Mouse (Mus musculus) thymus, postnatal 25 days (tissue): ENCODE data around the gene Frmd8.

Source experiments
- DNase-seq: peaks from one replicate; pipeline ENCODE4 v3.0.0; 2022

The Frmd8 gene

GRCm38 (mm10) chr19:5803881-5804279, 71.2 kb downstream of the Frmd8 start:
- DNase-seq: no peak

DNA sequence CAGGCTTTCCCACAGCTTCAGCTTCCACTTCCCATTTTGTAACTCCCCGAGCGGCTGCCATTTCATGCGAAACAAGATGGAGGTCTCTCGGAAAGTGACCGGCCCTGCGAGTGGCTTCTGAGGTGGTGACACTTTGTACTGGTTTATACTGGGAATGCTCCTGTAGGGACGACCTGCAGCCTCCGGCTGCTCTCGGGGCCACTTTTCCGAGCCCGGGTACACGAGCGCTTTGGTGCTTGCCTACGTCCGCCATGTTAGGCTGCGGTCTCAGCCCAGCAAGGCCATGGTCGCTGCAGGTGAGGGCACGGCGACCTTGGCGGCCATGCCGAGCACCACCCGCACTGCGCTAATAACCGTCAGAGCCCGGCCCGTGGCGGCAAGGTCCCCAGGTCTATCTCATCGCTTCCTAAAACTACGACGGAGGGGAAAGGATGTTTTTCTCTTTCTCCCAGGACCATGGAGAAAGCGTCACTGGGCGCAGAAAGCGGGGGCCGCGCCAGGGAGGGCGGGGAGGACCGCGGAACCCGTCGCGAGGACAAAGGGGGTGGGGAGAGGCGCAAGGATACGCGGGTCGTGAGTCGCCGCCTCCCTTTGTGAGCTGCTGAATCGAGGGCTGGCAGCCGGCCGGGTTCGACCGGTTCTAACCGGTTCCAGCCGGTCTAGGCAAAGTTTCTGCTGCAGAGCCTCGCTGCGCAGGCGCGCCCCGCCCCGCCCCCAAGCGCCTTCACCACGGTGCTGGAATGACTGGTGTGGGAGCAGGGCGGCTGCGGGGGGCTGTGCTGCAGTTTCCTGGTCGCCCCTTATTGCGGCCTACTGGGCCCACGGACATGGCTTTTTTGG, 71.8 kb downstream of the Frmd8 start:
- DNase-seq: peak; percentile 100

- no peak for DNase-seq
Measured at GRCm38 (mm10) chr19:5802787-5803040, 72.4 kb downstream of the Frmd8 start.

DNA sequence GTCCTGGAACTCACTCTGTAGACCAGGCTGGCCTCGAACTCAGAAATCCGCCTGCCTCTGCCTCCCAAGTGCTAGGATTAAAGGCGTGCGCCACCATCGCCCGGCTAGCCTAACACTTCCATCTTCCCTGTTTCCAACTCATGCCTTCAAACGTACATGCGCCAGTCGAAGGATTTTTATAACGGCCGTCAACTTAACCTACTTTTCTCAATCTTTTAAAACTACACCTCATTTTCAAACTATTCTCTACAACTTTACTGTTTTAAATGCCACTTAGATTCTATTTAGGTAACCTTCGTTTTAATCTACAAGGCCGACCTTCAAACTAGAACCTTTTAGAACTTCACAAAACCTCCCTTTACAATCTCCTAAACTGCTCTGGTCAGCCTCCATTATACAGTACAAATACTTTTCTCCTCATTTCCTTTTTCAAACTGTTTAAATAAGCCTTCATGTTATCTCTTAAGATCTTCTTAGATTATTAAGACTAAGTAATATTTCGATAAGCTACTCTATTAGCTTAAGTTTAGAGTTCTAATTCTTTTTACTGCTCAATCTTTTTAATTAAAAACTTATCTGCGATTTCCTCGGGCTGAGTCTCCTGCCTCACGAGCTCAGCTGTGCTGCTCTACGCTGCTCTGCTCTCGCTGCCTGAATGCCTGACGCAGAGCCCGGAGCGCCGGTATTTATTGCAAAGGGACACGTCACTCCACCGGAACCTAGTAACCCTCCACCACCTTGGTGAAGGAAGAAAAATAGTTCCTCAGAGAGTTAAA, 72.9 kb downstream of the Frmd8 start:
- peak; percentile 97 for DNase-seq

DNA sequence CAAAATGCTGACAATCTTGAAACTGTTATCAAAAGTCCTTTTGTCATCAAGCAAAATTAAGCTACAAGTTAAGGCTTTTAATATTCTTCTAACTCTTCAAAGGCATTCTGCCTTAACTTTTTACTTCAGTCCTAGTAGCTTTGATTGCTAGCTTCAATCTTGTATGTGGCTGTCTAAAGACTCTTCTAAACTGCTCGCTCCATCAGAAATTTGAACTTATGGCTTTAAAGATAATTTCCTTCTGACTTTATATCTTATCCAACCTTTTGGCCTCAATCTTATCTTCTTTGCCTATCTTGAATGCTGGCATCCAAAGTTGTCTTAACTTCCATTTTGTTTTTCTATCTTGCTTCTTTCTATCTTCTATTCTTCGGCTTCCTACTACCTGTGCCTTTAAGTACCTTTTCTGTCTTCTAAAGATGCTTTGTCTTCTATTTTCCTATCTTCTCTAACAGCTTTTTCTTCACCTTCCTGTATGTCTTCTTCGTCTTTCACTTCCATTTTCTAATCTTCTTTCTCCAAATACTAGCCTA, 73.6 kb downstream of the Frmd8 start:
- no peak for DNase-seq

- DNase-seq: peak; percentile 42
Measured at GRCm38 (mm10) chr19:5800632-5801431, 74.2 kb downstream of the Frmd8 start.

DNA sequence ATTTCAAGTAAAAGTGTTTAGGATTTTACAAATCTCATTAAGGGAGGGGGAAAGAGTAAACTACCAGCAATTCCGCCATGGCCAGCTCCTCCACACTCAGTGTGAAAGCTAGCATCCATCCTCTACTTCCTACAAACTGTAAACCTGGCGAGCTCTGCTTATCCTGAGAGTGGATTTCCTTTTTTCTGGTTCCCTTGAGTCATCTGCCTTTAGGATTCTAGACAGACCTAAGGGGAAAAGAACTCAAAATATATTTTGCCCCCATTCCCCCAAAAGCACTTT, 74.8 kb downstream of the Frmd8 start:
- DNase-seq: no peak
